Mouse (Mus musculus) v-Abl transformed pro-B cells (cell line): ENCODE data around the gene Gm10772.
"Not testable (repeated sequence)": the region's sequence is repeated elsewhere in the genome, so short reads cannot be mapped to it uniquely, and the experiment has no call there.

Experiments used
- in situ Hi-C, 2 experiments: fragments of 400-800 bp; cut with MboI; formaldehyde crosslinking; loops; one replicate each; pipeline ENCODE4 v1.15.1; 2025; ENCODE audit not compliant: unreplicated experiment in 2 of 2

The Gm10772 gene

GRCm38 (mm10) chr13:66227473-66227872 lies at the start of gene Gm10772:
TSS of gene Gm10772 (minus strand) at chr13:66227573.
- in situ Hi-C loops: not testable (repeated sequence)

GRCm38 (mm10) chr13:66263914-66264313 lies 36.5 kb upstream of the Gm10772 start:
- in situ Hi-C loops: not testable (repeated sequence)

DNA sequence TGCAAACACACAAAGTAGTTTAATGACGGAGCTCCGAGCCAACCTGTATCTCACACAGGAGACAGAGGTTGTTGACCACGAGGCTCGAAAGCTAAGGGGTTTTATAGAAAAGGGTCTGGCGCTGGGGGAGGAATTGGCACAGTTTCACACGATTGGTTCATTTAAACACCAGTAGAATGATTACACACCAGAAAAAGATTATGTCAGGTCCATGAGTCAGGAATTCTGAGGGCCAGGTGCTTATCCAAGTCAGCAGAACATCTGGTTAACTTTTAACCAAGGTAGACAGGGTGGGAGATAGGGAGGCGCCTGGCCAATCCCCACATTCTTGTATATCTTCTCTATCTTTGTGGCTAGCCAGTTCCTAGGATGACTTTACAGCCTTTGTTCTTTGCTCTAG lies 35.8 kb upstream of the Gm10772 start:
- in situ Hi-C loops: not testable (repeated sequence)

- in situ Hi-C loops: no loop called here
Measured at GRCm38 (mm10) chr13:66214349-66214748, 13.0 kb downstream of the Gm10772 start.

GRCm38 (mm10) chr13:66213811-66214210 lies 13.6 kb downstream of the Gm10772 start:
- in situ Hi-C loops: not testable (repeated sequence)

GRCm38 (mm10) chr13:66179172-66179571 lies 48.2 kb downstream of the Gm10772 start:
- in situ Hi-C loops: not testable (repeated sequence)
